Mouse (Mus musculus) E14TG2a.4 (cell line): ENCODE data around the gene Sfrp4.

Source experiments
- H3K27me3 ChIP-seq: 2 replicates; pipeline ENCODE4 v1.6.1; 2014; ENCODE audit warnings: low read length, control low read depth; ENCODE audit not compliant: insufficient read depth
- H3K36me3 ChIP-seq: 2 replicates; pipeline ENCODE4 v1.6.1; 2014; ENCODE audit warnings: low read length, control low read depth; ENCODE audit not compliant: insufficient read depth
- H3K4me1 ChIP-seq: replicated peaks from 2 replicates; pipeline ENCODE4 v1.6.1; 2014; ENCODE audit warnings: low read depth, low read length, control low read depth
- H3K4me3 ChIP-seq: replicated peaks from 2 replicates; pipeline ENCODE4 v1.5.1; 2014; ENCODE audit warnings: mild to moderate bottlenecking, low read length
- H3K9me3 ChIP-seq: 2 replicates; pipeline ENCODE4 v1.6.1; 2014; ENCODE audit warnings: low read length, control low read depth
- CTCF ChIP-seq: conservative IDR thresholded peaks from 2 replicates; pipeline ENCODE4 v1.5.1; 2014; ENCODE audit warnings: low read length
- NANOG ChIP-seq: IDR thresholded peaks from 2 replicates; pipeline ENCODE4 v1.6.1; 2014; ENCODE audit warnings: borderline replicate concordance, low read length, mixed read lengths
- POU5F1 ChIP-seq: IDR thresholded peaks from 2 replicates; pipeline ENCODE4 v1.6.1; 2014; ENCODE audit warnings: low read length, borderline replicate concordance

Sfrp4 gene

GRCm38 (mm10) chr13:19608120-19608519 lies 14.8 kb upstream of the Sfrp4 start:
- H3K4me3 ChIP-seq, result no peak overlapping the region
- peaks cover 7% of the 10 kb centered on the region for H3K4me1 ChIP-seq
- H3K27me3 ChIP-seq, result no peaks in the 10 kb centered on the region
- no peaks in the 10 kb centered on the region for H3K36me3 ChIP-seq
- TF ChIP-seq CTCF, result no peak
- no peak for TF ChIP-seq NANOG
- H3K9me3 ChIP-seq, result no peaks in the 10 kb centered on the region

- H3K36me3 ChIP-seq, result no peaks in the 10 kb centered on the region
- peaks cover 7% of the 10 kb centered on the region for H3K4me1 ChIP-seq
- H3K27me3 ChIP-seq, result no peaks in the 10 kb centered on the region
- H3K4me3 ChIP-seq, result no peak overlapping the region
- H3K9me3 ChIP-seq, result no peaks in the 10 kb centered on the region
- TF ChIP-seq CTCF (no peak), POU5F1 (no peak), NANOG (no peak)
Measured at GRCm38 (mm10) chr13:19612348-19612747, 10.6 kb upstream of the Sfrp4 start.

DNA sequence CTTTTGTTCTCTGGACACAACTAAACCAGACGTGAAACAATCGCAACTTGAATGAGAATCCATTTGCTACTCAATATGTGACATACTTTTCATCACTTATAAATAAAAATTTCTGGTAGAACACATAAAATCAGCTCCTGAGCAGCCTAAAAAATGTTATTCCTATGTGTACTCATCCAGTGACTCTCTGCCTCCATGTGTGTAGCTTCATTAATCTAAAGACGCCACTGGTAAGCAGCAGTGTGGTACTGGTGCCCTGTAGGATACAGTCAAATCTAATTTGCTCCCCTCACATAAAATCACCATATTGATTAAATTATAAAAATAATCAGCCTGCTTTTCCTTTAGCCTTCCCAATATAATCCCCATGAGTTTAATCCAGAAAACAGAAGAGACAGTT lies 9.9 kb upstream of the Sfrp4 start:
- H3K4me3 ChIP-seq, result no peak overlapping the region

GRCm38 (mm10) chr13:19613426-19613825 lies 9.5 kb upstream of the Sfrp4 start:
- no peaks in the 10 kb centered on the region for H3K9me3 ChIP-seq
- peaks cover 10% of the 10 kb centered on the region for H3K4me1 ChIP-seq
- no peaks in the 10 kb centered on the region for H3K36me3 ChIP-seq
- TF ChIP-seq POU5F1 (no peak), CTCF (no peak)
- no peak overlapping the region for H3K4me3 ChIP-seq
- H3K27me3 ChIP-seq, result no peaks in the 10 kb centered on the region

More for the DNA sequence above, 9.9 kb upstream of the Sfrp4 start:
- TF ChIP-seq CTCF, result no peak
- TF ChIP-seq NANOG, result no peak
- TF ChIP-seq POU5F1, result no peak
- Histone ChIP-seq H3K4me1 (peaks cover 7% of the 10 kb centered on the region), H3K9me3 (no peaks in the 10 kb centered on the region), H3K36me3 (no peaks in the 10 kb centered on the region), H3K27me3 (no peaks in the 10 kb centered on the region)

DNA sequence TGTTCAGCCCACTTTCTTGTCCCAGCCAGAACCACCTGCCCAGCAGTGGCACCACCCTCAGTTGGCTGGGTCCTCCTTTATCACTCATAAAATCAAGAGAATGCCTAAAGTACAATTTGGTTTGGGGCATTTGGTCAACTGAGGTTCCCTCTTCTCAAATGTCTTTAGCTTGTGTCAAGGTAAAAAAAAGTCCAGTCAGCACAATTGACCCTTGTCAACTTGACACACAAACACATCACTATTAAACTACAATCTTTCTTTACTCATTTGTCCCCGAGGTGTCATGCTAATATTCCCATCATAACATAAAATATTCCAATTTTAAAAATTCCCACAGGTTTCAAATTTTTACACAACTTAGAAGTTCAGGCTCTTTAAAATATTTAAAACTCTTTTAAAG lies 8.6 kb upstream of the Sfrp4 start:
- TF ChIP-seq CTCF, result no peak
- no peak for TF ChIP-seq NANOG
- TF ChIP-seq POU5F1, result no peak
- Histone ChIP-seq H3K27me3 (no peaks in the 10 kb centered on the region), H3K4me3 (no peak overlapping the region), H3K9me3 (no peaks in the 10 kb centered on the region), H3K4me1 (peaks cover 11% of the 10 kb centered on the region), H3K36me3 (no peaks in the 10 kb centered on the region)

GRCm38 (mm10) chr13:19618081-19618480 lies 4.8 kb upstream of the Sfrp4 start:
- Histone ChIP-seq H3K4me3 (no peak overlapping the region), H3K9me3 (no peaks in the 10 kb centered on the region), H3K36me3 (no peaks in the 10 kb centered on the region), H3K4me1 (peaks cover 19% of the 10 kb centered on the region), H3K27me3 (peaks cover 14% of the 10 kb centered on the region)
- TF ChIP-seq POU5F1, result no peak

DNA sequence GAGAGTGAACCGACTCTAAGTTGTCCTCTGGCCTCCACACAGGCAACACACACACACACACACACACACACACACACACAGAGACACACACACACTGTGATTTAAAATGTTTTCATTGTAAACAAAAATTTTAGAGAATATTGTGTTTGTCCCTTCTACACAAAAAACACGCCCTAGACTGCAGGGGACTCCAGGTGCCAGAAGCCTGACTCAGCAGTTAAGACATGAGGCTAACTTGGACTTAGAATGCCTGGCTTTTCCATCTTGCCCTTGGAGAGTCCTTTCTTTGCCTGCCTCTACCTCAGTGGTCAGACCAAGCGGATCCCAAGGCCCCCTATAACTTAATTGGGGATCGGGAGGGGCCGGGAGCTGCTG lies 4.1 kb upstream of the Sfrp4 start:
- Histone ChIP-seq H3K36me3 (no peaks in the 10 kb centered on the region), H3K27me3 (peaks cover 22% of the 10 kb centered on the region), H3K4me1 (peaks cover 27% of the 10 kb centered on the region), H3K4me3 (peak overlapping the region; percentile 90), H3K9me3 (no peaks in the 10 kb centered on the region)
- TF ChIP-seq NANOG, result no peak
- no peak for TF ChIP-seq POU5F1
- TF ChIP-seq CTCF, result no peak

DNA sequence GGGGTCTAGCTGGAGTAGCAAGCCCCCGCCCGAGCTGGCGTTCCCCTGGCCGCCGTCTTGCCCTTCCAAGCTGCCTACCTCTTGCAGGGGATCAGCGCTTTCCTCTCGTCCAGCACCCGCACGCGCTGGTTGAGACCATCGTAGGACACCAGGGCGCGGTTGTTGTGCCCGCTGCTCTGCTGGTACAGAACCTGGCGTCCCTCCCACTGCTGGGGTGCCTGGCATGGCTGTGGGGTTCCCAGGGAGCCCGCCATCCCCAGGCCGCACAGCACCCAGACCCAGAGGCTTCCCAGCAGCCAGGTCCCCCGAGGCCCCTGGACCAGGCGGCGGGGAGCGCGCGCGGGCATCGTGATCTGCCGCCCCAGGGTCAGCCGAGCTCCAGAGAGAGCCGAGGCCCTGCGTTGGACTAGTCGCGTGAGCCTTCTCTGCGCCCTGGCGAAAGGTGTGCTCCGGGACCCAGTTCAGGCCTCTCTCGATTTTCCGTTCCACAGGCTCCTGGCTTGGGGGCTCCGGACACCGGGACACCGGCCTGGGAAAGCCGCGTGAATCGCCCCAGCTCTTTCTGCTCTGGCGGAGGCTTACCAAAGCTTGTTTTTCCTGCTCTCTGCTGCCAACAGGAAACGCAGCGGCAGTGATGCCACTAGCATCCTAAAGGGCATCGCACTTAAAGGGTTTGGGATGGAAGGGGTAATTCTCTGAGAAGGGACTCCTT lies 3.5 kb upstream of the Sfrp4 start, which contains the start of gene Epdr1:
Gene Epdr1, minus strand, starts transcription at position 712 of the 712 bp plus-strand sequence.
- TF ChIP-seq POU5F1 (no peak), CTCF (peak; percentile 24; the same call in 1 of the 2 replicates), NANOG (no peak)
- Histone ChIP-seq H3K4me1 (peaks cover 32% of the 10 kb centered on the region), H3K4me3 (peak within 1 kb of the TSS; percentile 90), H3K36me3 (no peaks in the 10 kb centered on the region), H3K9me3 (no peaks in the 10 kb centered on the region), H3K27me3 (peaks cover 27% of the 10 kb centered on the region)
